Mouse (Mus musculus): ENCODE measurements around the gene Grhpr.
"Not testable (repeated sequence)": the region's sequence is repeated elsewhere in the genome, so short reads cannot be mapped to it uniquely, and the experiment has no call there.

Grhpr gene

DNA sequence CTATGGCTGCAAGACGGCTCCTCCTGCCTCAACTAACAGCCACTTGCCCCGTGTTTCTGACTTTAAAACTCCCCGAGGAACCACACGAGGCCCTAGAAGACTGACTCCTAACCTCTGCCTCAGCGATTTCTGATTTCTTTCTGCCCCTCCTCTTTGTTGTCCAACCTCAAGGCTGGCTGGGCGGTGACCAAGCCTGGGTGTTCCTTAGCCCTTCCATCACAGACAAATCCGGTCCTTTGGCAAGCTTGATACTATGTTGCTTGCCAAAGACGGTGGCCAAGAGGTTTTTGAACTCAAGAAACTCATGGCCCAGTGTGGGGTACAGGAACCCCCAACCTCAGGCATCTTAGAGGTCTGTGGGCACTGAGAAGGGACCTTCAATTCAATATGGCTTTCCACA, 6.9 kb upstream of the Grhpr start:
- no peak for DNase-seq (ENCODE audit: low spot score)

DNA sequence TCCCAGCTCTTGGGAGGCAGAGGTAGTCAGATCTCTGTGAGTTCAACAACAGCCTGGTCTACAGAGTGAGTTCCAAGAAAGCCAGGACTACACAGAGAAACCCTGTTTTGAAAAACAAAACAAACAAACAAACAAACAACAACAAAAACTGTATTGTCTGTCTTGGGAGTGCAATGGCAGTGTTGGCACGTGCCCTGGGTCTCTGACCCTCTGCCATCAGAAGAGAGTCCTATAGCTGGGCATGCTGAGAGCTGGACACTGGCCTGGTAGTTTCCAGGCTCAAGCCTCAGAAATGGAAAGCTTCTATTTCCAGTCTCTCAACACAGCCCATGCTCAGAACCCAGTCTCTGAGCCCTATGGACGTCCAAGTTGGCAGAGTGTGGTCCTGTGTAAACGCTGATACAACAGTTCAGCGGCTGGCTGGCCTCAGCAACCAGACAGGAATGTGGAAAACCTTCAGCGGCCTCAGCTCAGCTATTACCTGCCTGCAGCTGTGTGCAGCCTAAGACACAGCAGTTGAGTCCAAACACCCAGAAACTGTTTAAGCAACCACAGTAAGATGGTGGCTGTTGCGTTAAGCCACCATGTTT, 5.1 kb upstream of the Grhpr start:
- no peak for DNase-seq (ENCODE audit: low spot score)

DNA sequence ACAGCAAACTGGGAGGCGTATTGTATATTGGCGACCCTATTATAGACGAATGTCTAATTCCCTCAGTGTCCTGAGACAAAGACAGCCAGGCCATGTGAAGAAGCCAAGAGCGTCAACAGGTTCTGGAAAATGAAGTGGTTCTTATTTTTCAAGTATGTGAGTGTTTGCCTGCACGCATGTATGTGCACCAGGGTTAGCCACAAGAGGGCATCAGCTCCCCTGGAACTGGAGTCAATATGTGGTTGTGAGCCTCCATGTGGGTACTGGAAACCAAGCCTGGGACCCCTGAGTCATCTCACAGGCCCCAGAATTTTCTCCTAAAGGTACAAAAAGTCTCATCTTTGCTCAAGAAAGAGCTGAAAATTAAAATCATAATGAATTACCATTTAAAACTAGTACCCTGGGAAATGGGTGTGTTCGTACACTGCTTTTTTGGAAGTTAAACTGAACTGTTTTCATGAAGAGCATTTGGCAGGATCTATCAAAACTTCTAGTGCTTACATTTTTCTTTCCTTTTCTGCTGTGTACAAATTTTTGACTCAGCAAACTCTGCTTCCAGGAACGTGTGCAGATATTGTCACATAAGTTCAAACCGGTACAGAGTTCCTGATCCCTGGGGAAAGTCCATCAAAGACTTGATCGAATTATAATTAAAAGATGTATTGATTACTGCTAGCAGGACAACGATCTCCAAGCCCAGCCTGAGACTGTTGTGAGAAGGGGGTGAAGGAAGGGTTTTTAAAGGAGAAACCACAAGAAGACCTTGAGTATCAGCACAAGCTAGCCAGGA, 4.1 kb upstream of the Grhpr start:
- no peak for DNase-seq (ENCODE audit: low spot score)

DNA sequence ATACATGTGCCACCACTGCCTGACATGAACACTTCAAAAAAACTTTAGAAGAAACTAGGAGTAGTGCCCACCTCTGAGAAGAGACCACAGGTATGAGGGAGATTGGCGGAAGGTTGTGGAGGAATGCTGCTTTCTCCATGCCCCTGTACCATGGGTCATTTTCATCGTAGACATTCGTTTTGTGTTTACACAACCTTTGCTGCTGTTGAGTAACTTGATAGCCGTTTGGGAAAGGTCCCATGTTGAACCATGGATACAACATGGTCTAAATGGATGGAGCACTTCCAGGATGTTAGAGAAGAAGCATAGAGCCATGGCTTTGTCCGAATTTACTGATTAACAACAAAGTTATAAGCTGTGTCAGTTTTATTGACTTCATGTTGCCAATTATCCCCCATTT, 3.0 kb upstream of the Grhpr start:
- no peak for DNase-seq (ENCODE audit: low spot score)

DNA sequence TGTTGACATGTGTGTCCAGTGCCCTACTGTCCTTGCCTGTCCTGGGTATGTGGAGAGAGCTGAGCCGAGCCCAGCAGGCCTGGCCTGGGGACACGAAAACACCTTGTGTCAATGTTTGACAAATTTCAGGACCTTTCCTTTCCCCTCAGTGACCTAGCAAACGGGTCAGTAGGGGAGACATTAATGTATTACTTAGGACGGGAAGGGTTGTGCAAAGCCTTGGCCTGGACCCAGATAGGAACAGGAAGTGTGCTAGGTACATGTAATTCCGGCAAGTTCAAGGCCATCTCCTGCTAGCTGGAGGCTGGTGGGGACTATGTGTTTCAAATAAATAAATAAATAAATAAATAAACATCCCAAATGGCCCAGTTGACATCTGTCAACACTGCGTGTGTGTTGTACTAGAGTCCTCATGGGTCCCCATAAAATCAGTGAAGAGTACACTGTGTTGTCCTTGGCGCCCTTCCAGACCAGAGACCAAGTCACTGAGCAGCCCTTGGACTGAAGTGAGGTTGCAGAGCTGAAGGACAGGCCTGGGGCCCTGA, 1.3 kb upstream of the Grhpr start:
- no peak for DNase-seq (ENCODE audit: low spot score)

DNA sequence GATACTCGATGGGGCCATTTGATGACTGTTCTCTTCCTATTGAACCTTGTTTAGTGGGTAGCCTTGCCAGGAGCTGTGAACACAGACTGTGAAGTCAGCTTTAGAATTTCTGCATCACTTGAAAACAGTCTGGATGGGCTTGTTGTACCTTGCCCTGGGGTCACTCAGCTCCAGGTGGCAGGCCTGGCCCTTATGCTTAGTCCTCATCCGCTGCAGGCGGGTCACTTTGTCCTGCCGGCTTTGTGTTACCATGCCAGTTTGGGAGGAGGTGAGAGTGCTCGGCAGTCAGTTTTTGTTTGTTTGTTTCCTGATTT, 736 bp downstream of the Grhpr start:
- no peak for DNase-seq (ENCODE audit: low spot score)

DNA sequence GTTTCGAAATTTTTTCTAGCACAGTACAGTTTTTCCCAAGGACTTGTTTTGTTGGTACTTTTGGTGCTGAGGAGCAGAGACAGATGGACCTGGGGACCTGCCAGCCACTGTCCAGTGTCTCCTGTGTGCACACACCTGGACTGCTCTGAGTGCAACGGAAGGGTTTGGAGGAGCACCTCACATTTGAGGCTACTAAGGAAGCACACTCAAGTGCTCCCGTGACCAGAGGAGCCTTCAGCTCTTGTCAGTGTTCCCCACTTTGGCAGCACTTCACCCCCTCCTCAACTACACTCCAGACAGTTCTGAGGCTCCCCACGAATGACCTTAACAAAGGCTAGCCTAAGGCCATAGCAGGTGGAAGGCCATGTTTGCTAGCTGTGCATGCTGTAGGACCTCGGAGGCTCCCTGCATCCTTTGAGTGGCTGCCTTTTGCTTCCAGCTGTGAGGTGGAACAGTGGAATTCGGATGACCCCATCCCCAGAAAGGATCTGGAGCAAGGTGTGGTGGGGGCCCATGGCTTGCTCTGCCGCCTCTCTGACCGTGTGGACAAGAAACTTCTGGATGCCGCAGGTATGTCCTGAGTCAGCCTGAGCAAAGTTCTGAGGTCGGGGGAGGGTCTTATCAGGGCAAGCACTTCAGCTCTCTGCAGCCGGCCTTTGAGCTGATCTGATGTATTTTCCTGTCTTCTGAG, 1.4 kb downstream of the Grhpr start:
- no peak for DNase-seq (ENCODE audit: low spot score)

DNA sequence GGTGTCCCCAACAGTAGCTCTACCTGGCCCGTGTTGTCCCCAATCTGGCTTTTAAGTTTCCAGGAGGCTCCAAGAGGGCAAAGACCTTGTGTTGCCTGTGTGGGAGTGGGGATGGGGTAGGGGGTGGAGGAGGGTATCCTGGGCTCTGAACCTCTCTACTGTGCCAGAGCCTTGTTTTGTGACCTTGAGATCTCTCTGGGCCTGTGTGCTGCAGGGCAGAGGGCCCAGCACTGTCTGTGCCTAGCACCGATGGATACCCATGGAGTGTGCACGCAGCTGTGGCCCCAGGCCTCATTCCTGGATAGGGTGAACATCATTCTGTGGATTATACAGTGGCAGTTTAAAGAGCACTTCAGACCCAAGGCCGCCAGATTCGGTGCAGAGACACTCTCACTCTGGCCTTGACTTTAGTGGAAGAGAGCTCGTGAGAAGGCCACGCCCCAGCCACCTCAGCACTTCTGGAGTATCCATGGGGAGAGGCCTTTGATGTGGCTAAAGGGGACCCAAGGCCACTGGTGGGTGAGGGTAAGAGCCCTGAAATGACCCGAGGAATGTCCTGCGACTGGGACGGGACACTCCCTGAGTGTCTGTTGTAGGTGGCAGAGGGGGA, 2.0 kb downstream of the Grhpr start:
- DNase-seq (ENCODE audit: low spot score), result no peak

DNA sequence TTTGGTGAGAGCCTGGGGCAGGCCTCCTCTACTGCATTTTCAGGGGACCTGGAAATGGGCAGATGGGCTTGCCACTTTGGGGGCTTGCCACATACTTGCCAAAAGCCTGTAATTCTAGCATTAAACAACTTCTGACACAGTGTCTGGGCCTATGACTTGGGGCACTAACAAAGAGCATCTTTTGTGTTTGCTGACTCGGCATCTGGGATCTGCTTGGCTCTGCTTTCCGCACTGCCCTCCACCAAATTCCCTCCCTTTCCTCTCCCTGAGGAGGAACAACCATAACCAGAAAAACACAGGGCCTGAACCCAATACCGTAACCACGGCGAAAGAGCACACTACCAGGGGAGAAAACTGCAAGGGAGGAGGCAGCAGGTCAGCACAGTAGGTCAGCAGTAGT, 9.4 kb downstream of the Grhpr start:
- no peak for DNase-seq (ENCODE audit: low spot score)

DNA sequence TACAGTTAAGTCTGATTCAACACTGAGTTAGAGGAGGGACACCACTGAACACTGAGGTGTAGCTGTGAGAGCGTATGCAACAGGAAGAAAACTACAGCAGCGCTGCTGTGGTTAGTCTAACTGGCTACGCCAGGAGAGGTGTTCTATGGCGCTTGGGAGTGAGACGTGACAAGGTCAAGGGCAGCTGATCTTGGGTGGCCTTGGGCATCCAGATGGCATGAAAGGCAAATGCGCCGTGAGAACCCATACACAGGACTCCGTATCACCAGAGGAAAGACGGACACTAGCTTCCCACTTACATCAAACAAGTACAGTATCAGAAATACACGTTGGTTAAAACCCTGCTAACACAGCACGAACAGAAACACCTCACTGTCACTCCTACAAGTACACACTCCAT, 11.1 kb downstream of the Grhpr start:
- DNase-seq (ENCODE audit: low spot score), result not testable (repeated sequence)

DNA sequence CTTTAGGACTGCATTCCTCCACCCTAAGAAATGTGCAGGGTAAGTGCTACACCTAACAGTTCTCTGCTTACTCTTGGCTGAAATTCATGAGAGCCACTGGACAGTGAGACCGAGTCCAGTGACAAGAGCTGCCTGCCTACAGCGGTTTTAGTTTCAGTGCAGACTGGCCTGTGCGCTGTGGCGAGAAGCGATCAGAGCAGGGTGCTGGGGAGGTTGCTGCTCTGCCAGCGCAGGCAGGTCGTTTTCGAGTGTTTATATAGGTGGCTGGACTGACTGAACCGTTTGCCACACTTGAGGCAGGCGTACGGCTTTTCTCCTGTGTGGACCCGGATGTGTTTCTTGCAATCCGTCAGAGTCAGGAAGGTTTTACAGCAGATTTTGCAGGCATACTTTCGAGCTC, 12.0 kb downstream of the Grhpr start:
- DNase-seq (ENCODE audit: low spot score), result not testable (repeated sequence)

DNA sequence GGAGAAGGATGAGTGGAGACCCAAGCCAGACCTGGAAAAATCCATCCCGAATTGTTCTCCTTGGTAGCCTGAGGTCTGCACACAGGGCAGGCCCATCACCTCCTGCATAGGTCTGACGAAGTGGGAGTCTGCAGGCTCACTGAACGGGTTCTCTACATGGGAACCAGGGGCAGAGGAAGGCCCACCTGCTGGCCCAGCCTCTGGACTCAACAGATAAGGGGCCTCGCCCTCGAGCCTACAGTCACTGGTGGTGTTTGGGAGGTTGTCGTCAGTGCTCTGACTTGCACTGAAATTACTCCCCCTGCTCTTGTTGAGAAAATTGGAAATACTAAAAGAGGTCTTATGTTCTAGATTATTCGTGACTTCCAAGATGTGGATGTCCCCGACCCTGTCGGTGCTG, 12.7 kb downstream of the Grhpr start:
- no peak for DNase-seq (ENCODE audit: low spot score)

DNA sequence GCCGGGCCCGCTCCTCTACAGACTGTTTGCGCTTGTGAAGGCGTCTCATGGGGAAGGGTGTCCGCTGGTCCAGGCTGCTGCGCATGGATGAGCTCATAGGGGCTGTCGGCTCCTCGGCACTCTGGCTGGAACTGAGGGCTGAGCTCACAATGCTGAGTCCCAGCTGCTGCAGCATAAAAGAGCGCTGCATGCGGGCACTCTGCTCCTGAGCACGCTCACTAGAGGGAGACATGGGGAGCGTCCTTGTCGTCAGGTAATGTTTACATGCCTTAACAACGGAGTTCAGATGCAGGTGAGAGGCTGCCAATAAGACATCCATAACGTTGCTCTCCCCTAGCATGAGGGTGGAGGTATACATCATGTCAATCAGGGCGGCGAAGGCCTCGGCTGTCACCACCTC, 13.6 kb downstream of the Grhpr start:
- no peak for DNase-seq (ENCODE audit: low spot score)

DNA sequence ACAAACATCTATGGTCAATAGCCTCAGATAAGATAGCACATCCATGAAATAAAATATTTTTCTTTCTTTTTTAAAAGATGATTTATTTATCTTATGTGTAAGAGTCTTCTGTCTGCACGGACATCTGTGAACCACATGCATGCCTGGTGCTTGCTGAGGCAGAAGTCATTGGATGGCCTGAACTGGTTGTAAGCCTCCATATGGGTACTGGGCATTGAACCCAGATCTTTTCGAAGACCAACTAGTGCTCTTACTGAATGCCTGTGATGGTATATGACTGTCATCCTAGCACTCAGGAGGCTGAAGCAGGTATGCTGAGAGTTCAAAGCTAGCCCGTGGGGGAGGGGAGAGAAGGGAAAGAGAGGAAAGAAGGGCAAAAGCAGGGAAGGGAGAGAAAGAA, 16.9 kb downstream of the Grhpr start:
- no peak for DNase-seq (ENCODE audit: low spot score)

DNA sequence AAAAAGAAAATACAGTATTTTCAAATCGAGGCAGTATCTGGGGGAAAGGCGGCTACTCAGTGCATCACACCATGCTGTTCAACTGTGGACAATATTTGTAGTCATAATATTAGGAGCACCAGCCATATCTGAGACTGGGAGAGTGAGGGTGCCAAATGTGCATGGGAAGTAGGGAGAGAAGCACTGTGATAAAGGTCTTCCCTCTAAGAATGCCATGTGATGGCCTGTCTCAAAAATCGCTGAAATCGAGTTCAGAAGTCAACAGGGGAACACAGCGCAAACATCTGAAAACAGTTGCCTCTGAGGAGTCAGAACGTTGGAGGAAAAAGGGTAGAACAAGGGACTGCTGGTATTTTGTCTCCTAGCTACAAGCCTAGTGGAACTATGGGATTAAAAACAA, 18.8 kb downstream of the Grhpr start:
- DNase-seq (ENCODE audit: low spot score), result no peak

DNA sequence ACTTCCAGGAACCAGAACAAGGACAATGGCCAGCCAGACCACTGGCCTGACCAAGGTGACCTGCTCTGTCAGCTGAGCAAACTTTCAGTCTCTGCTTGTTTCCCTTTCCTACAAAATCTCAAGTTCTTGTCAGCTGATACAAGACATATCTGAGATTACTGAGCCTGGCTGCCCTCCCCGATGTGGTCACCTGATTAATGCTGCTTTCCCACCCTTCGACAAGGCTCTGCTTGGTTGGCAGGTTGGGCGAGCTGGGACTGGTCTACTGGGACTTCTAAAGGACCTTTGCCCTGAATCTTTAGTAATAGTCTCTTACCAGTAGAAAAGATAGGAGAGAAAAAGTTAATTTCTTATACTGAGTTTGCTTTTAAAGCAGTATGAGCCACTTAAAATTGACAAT, 24.3 kb downstream of the Grhpr start:
- DNase-seq (ENCODE audit: low spot score), result no peak

DNA sequence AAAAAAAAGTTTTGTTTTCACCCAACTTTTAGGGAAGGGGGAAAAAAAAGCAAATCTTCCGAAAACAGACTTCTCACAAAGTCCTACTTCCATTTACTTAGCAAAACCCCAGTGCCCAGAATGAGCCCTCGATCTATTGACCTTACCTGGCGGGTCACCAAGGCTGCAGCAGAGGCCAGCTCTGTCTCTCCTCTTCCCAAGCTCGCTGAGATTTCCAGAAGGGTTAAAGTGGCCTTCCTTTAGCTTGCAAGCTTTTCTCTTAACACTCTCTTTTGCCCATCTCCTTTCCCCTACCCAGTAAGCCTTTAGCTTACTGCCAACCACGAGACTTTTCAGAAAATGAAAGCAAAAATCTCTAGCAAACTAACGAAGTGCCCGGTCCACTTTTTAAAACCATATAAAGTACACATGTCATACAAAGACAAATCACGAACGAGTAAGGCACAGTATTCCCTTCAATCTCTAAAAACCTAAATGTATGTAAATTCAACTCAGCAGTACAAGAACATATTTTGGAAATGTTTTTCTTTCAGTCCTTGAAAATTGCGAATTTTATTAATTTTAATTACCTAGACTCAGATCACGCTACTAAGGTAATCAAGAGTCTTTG, 29.7 kb downstream of the Grhpr start:
- no peak for DNase-seq (ENCODE audit: low spot score)

DNA sequence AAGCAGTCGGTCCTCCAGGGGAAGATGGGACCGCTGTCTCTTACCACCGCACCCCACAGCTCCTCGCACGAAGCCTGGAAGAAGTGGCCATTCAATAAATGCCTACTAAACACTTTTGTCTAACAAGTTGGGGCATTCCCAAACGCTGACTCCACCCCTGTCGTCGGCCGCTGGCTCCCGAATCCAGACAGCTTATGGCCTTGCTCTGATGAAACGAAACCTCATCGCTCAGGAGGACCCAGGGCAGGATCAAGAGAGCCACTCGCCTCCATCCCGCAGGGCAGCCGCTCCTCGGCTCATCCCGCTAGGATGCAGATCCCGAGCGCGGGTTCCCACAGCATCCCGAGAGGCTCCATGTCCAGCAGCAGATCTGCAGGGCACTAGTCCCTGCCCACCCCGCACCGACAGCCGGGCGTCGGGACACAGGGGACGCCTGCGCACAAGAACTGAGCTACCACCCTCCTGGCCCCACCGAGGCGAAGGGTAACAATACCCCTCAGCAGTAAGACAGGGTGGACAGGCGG, 30.4 kb downstream of the Grhpr start:
- no peak for DNase-seq (ENCODE audit: low spot score)

DNA sequence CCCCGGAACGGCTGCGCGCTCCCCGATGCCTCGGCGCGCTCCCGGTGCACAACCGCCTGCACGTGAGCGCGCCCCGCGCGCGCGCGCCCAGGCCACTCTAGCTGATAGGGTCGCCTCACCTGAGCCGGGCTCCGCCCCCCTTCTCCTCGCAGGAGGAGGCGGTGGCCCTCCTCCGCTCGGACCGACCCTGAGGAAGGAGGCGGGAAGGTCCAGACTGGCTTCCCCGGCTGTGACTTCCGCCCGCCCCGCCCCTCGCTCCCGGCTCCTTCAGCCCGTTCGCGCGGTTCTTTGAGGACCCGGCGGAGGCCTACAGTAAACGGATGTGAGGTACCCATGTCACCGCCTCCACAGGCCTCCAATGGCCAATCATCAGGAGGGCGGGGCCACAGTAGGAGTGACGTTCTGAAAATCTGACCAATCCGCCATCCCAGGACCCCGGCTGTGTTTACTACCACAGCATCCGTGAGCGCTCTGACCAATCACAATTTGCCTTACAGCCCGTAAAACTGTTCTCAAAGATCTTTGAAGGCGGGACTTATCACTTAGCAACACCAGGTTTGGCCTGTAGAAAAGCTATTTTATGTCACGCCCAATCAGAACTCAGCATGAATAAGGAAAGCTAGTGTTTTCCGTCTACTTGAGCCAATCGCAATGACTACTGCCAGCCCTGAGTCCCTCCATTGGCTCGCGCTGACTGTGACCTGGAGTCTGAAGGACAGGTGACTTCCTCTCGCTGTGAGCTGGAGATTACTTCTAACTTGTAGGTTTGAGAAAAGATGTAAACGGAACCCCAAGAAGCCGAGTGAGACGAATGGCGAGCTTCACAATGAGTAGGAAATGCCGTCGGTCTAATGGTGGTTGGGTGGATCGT, 31.1 kb downstream of the Grhpr start, which contains the start of gene Zbtb5:
TSS of gene Zbtb5 (minus strand) at position 308 of the 871 bp plus-strand sequence.
- DNase-seq (ENCODE audit: low spot score), result peak; percentile 91

DNA sequence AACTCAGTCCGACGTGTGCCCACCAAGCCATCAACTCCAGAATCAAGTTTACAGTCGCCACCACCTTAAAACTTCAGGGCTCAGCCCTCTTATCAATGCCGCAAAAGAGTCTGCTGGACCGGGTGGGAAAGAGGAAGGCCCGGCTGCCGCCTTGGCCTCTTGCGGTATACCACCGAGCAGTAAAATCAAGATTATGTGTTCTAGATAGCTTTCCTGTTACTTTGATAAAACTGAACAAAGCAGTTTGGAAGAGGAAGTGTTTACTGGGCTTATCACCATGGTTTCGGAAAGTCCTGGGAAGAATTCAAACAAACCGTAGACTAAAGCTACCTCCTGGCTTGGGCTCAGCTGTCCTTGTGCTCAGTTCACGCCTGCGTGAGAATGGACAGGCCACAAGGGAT, 31.8 kb downstream of the Grhpr start:
- DNase-seq (ENCODE audit: low spot score), result no peak

DNA sequence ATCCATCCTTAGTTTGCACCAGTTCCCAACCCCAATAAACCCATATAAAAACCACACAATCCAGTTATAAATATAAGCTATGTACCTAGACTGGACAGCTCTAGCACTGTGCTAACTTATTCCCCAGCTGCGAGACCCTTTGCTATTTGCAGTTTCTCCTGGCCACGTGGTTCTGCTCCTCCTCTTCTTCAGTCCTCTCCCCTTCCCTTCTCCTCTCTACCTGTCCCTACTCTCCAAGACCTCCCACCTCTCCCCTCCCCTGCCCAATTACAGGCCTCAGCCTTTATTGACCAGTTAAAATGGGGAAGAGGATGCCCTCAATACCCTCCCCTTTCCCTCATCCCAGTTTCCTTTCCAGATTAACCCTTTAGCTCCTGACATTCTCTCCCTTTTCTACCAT, 32.3 kb downstream of the Grhpr start:
- no peak for DNase-seq (ENCODE audit: low spot score)

Measured in ovary, postnatal 10 days (tissue).